Mouse (Mus musculus) ES-E14 (cell line): ENCODE measurements around the gene 1700003E16Rik.

Experiments
- CHD2 ChIP-seq: IDR thresholded peaks from 2 replicates; pipeline ENCODE4 v1.6.1; 2014; ENCODE audit warnings: mild to moderate bottlenecking, low read depth, low read length, inconsistent platforms
- ZNF384 ChIP-seq: IDR thresholded peaks from 2 replicates; pipeline ENCODE4 v1.6.1; 2012; ENCODE audit warnings: low read depth, low read length, inconsistent platforms

- TF ChIP-seq CHD2 (no peak), ZNF384 (no peak)
These were observed 20.5 kb upstream of the 1700003E16Rik start for GRCm38 (mm10) chr6:83135571-83136161.
